Mouse (Mus musculus) spleen, postnatal 14 days (tissue): ENCODE measurements around the gene Apba3.
A peak's percentile ranks its signal among the peaks of the same experiment; 100 is the strongest.
"Not testable (repeated sequence)": the region's sequence is repeated elsewhere in the genome, so short reads cannot be mapped to it uniquely, and the experiment has no call there.

Source experiments
- DNase-seq, 2 experiments: peaks; one replicate each; pipeline ENCODE4 v3.0.0; 2021 to 2022; ENCODE audit warnings: low spot score in 2 of 2

Apba3 gene

DNA sequence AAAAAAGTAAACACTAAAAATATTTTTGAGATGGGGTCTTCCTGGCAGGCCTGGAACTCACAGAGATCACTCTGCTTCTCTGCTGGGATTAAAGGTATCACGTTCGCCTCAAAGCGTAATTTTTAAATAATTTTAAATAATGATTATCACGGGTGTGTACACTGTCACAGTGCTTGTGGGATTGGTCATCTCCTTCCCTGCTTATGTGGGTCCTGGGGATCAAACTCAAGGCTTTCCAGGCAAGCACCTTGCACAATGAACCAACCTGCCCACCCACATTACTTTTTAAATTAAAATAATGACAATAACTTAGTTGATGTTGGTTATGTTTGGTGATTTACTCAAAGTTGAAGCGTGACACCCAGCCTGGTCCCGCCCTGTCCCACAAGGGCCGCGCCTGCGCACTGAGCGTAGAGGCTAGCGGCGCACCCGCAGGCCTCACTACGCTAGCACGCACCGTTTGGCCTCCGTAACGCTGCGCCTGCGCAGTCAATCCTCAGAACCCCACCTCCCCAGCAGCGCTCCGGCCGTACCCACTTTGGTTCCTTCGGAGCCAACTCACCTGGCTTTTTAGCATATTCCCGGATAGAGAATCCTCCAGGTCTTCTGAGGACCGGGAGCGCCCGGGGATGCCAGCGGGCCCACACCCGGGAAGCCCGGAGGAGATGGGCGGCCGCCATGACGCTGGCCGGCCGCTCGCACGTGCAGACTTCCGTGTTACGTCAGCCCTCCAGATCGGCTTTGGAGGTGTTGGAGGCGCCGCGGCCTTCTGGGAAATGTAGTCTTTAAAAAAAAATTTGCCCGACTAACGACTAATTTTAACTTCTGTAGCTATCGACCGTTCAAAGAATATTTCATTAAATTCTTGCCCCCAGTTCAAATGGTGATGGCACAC, at the start of gene Apba3, which contains the start of gene Mrpl54:
Apba3 (plus strand) TSS at position 750 of the 895 bp plus-strand sequence.
Mrpl54 (minus strand) TSS at position 724 of the 895 bp plus-strand sequence.
- DNase-seq = peak; percentile 92 to 95

DNA sequence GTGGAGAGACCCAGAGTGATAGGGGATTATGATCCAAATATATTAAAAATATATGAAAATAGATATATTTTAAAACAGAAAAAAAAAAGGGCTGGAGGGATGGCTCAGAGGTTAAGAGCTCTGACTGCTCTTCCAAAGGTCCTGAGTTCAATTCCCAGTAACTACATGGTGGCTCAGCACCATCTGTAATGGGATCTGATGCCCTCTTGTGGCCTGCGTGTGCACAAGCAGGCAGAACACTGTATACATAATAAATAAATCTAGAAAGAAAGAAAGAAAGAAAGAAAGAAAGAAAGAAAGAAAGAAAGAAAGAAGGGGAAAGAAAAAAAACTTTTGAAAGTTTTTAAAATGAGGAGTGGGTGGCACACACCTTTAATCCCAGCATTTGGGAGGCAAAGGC, 49.5 kb upstream of the Apba3 start:
- peak in 1 of 2 experiments; percentile 37 for DNase-seq

DNA sequence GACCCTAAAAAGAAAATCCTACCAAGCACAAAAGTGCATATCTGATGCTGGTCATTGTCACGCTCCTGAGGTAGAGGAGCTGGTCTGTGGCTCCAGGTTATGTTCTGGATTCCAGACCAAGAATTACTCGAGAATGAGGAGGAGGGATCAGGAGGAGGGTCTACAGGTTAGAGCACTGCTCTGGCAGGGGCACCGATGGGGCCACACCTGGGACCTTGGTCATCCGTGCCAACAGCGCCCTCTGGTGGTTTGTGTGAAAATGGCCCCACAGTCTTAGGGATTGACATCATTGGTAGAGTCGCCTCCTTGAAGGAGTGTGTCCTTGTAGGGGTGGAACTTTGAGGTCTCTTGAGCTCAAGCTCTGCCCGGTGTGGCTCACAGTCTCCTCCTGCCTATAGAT, 48.8 kb upstream of the Apba3 start:
- peak; percentile 55 to 79 for DNase-seq

DNA sequence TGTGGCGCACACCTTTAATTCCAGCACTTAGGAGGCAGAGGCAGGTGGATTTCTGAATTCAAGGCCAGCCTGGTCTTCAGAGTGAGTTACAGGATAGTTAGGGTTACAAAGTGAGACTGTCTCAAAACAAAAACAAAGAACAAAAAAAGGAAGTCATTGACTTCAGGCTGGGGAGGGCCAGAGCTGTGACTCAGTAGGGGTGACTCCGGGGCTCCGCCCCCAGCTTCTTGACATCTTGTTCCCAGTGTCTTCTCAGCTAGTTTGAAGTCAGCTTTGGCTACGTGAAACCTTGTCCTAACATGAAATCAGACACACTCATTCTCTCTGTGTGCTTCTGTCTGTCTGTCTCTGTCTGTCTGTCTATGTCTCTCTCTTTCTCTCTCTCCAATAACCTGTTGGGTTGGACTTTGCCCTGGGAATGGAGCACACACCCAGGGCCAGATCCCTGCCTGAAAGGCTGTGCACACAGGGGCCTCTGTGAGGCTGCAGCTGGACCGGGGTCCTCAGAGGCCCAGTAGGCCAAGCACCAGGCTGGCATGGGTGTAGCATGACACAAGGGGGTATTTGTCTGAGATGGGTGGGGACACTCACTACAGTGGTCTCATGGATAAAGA, 45.3 kb upstream of the Apba3 start:
- DNase-seq = no peak

DNA sequence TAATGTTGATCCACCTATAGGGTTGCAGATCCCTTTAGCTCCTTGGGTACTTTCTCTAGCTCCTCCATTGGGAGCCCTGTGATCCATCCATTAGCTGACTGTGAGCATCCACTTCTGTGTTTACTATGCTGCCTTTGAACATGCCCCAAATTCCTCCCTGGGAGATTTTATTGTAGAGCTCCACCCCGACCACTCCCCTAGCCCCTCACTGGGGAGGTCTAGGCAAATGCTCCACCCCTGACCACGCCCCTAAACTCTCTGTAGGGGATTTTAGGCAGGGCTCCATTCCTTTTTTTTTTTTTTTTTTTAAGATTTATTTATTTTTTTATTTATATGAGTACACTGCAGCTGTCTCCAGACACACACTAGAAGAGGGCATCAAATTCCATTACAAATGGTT, 43.0 kb upstream of the Apba3 start:
- not testable (repeated sequence) for DNase-seq

DNA sequence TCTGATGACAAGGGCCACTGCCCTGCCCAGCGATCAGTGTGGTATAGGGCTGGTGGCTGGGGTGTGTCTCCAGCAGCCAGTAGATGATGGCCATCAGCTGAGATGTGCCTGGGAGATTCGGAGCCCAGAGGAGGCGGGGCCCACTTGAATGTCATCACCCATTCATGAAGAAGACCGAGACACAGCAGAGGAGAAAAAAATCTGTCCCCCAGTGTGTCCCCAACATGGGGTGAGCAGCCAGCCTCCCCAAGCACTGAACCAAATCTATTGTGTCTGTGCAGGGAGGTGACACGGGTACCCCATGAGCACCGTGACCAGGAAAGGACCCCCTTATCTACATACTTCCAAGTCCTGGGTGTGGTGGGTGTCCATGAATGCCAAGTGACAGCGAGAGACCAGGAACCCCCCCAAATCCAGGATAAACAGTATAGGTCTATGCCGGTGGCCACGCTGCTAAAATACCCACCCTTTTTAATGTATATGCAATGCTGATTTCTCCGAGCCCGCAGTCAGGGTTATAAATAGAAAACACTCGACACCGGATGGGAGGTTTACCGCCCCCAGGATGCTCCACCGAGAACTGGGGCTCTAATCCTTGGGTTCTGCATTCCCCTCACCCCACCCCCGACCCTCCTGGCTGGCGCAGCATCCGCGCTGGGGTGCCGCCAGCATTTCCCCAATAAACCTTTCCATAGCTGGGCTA, 36.9 kb upstream of the Apba3 start:
- no peak for DNase-seq

- no peak for DNase-seq
Measured at GRCm38 (mm10) chr10:81230438-81231332, 36.1 kb upstream of the Apba3 start, which contains the start of gene Atcay. Atcay (minus strand) TSS chr10:81230833.

GRCm38 (mm10) chr10:81231436-81231835, 35.3 kb upstream of the Apba3 start:
- DNase-seq = no peak

GRCm38 (mm10) chr10:81232580-81233225, 34.1 kb upstream of the Apba3 start, which contains the start of gene Zfr2:
Zfr2 (plus strand) TSS chr10:81233155.
- peak; percentile 78 to 86 for DNase-seq

DNA sequence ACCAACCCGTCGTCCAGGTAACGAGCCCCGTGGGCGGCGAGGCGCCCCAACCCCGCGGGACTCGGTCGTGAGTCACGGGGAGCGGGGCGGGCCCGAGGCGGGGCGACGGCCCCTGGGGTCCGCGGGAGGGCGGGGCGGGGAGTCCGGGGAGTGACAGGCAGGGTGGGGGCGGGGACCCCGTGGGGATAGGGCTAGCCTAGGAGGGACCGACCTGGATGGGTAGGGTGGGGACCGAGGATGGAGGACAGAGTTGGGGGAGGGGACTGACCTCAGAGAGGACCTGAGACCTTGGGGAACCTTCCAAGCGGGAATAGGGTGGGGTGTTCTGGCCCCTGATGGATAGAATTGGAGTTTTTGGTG, 33.6 kb upstream of the Apba3 start:
- DNase-seq = no peak

DNA sequence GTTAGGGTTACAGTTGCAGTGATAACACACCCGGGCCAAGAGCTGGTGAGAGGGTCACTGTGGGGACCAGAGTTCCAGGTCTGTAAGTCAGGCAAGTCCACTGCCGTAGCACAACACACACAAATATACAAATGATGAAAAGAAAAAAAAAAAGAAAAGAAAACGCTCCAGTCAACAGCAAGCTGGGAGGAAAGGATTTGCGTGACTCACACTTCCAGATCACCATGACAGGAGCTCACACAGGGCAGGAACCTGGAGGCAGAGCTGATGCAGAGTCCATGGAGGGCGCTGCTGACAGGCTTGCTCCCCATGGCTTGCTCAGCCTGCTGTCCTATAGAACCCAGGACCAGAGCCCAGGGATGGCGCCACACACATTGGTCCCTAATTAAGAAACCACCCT, 32.6 kb upstream of the Apba3 start:
- no peak for DNase-seq

DNA sequence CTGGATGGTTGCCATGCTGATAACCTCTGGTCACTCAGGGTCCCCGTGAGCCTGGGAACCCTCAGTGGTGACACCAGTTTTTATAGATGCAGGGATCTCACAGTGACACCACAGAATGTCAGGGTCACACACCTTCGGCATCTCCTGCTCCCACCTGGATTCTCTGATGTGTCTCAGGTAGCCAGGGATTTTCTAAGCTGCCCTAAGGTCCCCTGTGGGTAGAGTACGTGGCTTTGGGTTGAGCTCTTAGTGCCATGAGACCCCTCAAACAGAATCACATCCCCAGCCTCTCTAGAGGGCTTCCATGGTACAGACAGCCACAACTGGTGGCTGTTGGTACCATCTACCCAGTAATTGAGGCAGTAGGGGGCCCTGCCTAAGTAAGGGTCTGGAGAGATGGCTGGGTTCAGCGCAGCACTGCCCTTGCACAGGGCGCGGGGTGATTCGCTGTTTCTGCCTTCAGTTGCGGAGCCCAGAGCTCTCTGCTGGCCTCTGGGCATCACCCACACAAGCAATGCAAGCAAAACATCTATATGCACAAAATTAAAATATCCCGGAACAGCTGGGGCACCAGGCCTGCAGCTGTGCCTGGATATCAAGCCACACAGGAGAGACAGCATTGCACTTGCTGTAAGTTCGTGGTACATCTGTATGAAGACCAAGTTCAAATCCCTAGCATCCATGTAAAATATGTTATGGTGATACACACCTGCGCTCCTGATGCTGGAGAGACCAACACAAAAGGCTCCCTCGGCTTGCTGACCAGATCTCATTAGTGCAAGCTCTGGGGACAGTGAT, 30.1 kb upstream of the Apba3 start:
- DNase-seq = no peak

- no peak for DNase-seq
Measured at GRCm38 (mm10) chr10:81238618-81239017, 28.1 kb upstream of the Apba3 start.

DNA sequence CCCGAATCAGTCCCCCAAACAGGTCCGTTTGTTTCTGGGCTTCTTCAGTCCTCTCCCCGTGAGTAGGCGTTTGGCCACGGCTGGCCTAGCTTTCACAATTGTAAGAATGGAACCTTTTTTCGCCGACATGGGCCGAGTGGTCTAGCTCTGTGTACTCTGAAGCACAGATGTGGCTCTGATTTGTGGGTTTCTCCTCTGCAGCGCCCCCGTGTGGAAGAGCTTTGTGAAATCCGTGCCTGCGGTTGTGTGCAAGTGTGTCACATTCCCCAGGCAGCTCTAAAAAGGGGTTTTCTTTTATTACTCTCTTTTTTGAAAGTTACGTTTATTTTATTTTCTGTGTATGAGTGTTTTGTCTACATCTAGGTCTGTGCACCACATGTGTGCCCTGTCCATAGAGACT, 25.9 kb upstream of the Apba3 start:
- peak in 1 of 2 experiments; percentile 58 for DNase-seq

- DNase-seq = no peak
Measured at GRCm38 (mm10) chr10:81242021-81242420, 24.7 kb upstream of the Apba3 start.

GRCm38 (mm10) chr10:81244146-81244545, 22.6 kb upstream of the Apba3 start:
- no peak for DNase-seq

DNA sequence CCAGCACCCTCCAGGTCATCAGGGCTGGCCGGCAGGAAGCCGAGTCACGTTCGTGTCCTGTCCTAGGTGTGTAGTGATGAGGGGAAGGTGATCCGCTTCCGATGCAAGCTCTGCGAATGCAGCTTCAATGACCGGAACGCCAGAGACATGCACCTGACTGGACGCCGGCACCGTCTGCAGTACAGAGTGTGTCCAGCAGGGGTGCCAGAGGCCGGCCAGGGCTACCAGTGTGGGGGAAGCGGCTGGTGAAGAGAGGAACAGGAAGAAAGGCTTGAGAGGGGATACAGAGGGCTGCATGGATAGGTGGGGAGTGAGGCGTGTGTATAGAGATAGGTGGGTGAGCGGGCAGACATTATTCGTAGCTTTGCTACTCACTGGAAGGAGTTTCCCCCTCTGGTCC, 22.2 kb upstream of the Apba3 start:
- peak; percentile 69 to 81 for DNase-seq

- DNase-seq = no peak
Measured at GRCm38 (mm10) chr10:81245166-81245565, 21.6 kb upstream of the Apba3 start.

DNA sequence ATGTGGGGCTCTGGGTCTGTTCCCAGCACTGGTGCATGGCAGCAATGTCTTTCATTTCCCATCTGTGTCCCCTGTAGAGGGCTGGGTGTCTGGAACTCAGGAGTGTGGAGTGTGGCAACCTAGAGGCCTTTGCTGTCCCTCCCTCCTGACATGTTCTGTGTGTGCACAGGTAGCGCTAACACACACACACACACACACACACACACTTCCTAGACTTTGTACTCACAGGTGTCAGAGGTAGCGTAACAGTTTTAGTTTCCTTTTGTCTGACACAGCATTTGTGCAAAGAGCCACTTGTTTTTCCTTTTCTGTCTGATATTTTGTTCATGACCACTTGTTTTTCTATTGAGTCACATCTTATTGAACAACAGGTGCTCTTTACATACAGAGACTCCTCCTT, 19.0 kb upstream of the Apba3 start:
- DNase-seq = no peak

DNA sequence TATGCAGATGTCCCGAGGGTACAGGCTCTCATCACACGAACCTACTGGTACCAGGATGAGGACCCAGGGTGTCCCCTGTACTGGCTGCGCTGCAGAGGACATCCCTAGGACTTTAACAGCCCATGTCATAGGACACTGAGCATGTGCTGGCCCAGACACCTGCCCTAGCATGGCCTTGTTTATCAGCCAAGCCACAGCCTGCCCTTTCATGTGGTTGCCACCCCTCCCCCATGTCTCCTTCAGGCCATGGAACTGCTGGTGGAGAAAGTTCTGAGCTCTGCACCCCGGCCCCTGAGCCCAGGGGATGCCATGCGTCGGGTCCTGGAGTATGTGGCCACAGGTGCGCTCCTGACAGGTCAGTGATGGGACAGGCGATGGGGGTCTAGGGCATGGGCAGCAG, 17.3 kb upstream of the Apba3 start:
- DNase-seq = no peak
